Mouse (Mus musculus) gastrocnemius, postnatal 36 days (tissue): ENCODE results near the gene Git2. TPM values are rescaled to one million over a fixed set of nuclear protein-coding genes. Genes with fewer than 3 reads are reported as not detected.
A peak's percentile ranks its signal among the peaks of the same experiment; 100 is the strongest.

Experiments used
- DNase-seq, 2 experiments: peaks; one replicate each; pipeline ENCODE4 v3.0.0; 2022
- intact Hi-C: fragments of 180-260 bp; cut with DNase I; formaldehyde crosslinking; loops from one replicate; pipeline ENCODE4 v1.15.1; 2025
- total RNA-seq, 2 experiments: library from RNA; stranded (reverse); gene quantifications; 2 replicates each; pipeline ENCODE4 v1.2.3; 2021

The Git2 gene
- total RNA-seq, 2 experiments from 2014 or later, result 15.9 to 17.4 TPM

- no peak for DNase-seq
- intact Hi-C loops, result no loop called here
Observed at GRCm38 (mm10) chr5:114730129-114730528, 45.2 kb downstream of the Git2 start.

- intact Hi-C loops, result no loop called here
- peak in 1 of 2 experiments; percentile 29 for DNase-seq
Observed at GRCm38 (mm10) chr5:114728160-114728559, 47.2 kb downstream of the Git2 start.

GRCm38 (mm10) chr5:114722846-114723245, 52.5 kb downstream of the Git2 start:
- no peak for DNase-seq
- intact Hi-C loops, result no loop called here

GRCm38 (mm10) chr5:114721969-114722368, 53.3 kb downstream of the Git2 start:
- intact Hi-C loops, result no loop called here
- DNase-seq, result no peak

GRCm38 (mm10) chr5:114720784-114721183, 54.5 kb downstream of the Git2 start:
- intact Hi-C loops, result no loop called here
- no peak for DNase-seq

GRCm38 (mm10) chr5:114719928-114720270, 55.4 kb downstream of the Git2 start:
- intact Hi-C loops, result no loop called here
- no peak for DNase-seq

- intact Hi-C loops, result no loop called here
- DNase-seq, result no peak
Observed at GRCm38 (mm10) chr5:114719003-114719927, 56.1 kb downstream of the Git2 start.

GRCm38 (mm10) chr5:114718483-114718882, 56.8 kb downstream of the Git2 start:
- intact Hi-C loops, result no loop called here
- no peak for DNase-seq

- no peak for DNase-seq
- intact Hi-C loops, result no loop called here
Observed at GRCm38 (mm10) chr5:114717937-114718336, 57.4 kb downstream of the Git2 start.

- intact Hi-C loops, result no loop called here
- DNase-seq, result no peak
Observed at GRCm38 (mm10) chr5:114717292-114717691, 58.0 kb downstream of the Git2 start.

- intact Hi-C loops, result no loop called here
- no peak for DNase-seq
Observed at GRCm38 (mm10) chr5:114714551-114714950, 60.8 kb downstream of the Git2 start.

- no peak for DNase-seq
- intact Hi-C loops, result loop anchor here (5.0 kb wide), 1 partner anchor 33 kb away; no protein-coding TSS in a partner anchor
Observed at GRCm38 (mm10) chr5:114709357-114709756, 66.0 kb downstream of the Git2 start.

- intact Hi-C loops, result loop anchor here (5.0 kb wide), 1 partner anchor 34 kb away; no protein-coding TSS in a partner anchor
- no peak for DNase-seq
Observed at GRCm38 (mm10) chr5:114708491-114708890, 66.8 kb downstream of the Git2 start.

- intact Hi-C loops, result loop anchor here (5.0 kb wide), 1 partner anchor 35 kb away; no protein-coding TSS in a partner anchor
- DNase-seq, result peak; percentile 93 to 94
Observed at GRCm38 (mm10) chr5:114707265-114708068, 67.8 kb downstream of the Git2 start, which contains the start of gene Tchp. Tchp (plus strand) TSS chr5:114707760.

GRCm38 (mm10) chr5:114702403-114703392, 72.6 kb downstream of the Git2 start:
- DNase-seq, result no peak
- intact Hi-C loops, result no loop called here

GRCm38 (mm10) chr5:114699015-114699414, 76.3 kb downstream of the Git2 start:
- no peak for DNase-seq
- intact Hi-C loops, result no loop called here

- intact Hi-C loops, result no loop called here
- peak in 1 of 2 experiments; percentile 53 for DNase-seq
Observed at GRCm38 (mm10) chr5:114698044-114698746, 77.1 kb downstream of the Git2 start.

- no peak for DNase-seq
- intact Hi-C loops, result no loop called here
Observed at GRCm38 (mm10) chr5:114696939-114697338, 78.4 kb downstream of the Git2 start.

GRCm38 (mm10) chr5:114695775-114696174, 79.5 kb downstream of the Git2 start:
- DNase-seq, result no peak
- intact Hi-C loops, result no loop called here
